Mouse (Mus musculus) 3T3-L1 (cell line): ENCODE results near the gene Gm5114.
"Not testable (repeated sequence)": the region's sequence is repeated elsewhere in the genome, so short reads cannot be mapped to it uniquely, and the experiment has no call there.

Experiments
- DNase-seq: peaks from one replicate; pipeline ENCODE4 v3.0.0-alpha.2; 2015; ENCODE audit warnings: low read depth, low spot score

The Gm5114 gene

DNA sequence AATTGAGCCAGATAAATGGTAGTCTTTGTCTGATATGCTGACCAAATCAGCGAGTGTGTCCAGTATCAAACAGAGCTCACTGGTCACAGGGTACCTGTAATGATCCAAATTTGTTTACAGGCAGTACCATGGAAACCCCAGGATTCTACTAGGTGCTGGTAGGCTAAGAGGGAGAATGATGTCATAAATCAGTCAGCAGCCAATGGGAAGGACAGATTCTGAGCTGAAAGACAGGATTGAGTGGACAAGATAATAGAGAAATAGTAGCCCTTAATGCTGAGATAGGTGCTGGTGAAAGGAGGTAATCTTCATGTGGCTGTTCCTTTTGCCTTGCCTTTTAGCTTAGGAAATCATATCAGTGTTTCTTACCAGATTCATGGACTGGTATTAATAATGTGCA, at the start of gene Gm5114:
TSS of gene Gm5114 (minus strand) at position 101 of the 400 bp plus-strand sequence.
- DNase-seq = not testable (repeated sequence)

DNA sequence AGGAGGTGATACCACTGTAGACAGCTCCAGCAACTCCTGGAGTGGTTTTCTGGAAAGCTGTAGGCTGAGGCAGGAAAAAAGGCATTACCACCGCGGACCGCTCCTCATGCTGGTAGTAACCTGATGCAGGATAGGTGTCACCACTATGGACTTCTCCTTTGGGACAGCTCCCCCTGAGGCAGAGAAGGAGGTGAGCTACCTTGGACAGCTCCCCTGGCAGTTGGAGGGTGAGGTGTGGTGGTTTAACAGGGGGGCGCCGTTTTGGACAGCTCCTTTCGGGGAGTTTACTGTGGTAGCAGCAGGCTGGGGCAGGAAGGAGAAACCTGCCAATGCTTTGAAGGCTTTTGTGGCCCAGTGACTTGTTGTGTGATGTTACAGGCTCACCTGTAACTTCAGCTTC, 42.8 kb upstream of the Gm5114 start:
- peak; percentile 28 for DNase-seq

DNA sequence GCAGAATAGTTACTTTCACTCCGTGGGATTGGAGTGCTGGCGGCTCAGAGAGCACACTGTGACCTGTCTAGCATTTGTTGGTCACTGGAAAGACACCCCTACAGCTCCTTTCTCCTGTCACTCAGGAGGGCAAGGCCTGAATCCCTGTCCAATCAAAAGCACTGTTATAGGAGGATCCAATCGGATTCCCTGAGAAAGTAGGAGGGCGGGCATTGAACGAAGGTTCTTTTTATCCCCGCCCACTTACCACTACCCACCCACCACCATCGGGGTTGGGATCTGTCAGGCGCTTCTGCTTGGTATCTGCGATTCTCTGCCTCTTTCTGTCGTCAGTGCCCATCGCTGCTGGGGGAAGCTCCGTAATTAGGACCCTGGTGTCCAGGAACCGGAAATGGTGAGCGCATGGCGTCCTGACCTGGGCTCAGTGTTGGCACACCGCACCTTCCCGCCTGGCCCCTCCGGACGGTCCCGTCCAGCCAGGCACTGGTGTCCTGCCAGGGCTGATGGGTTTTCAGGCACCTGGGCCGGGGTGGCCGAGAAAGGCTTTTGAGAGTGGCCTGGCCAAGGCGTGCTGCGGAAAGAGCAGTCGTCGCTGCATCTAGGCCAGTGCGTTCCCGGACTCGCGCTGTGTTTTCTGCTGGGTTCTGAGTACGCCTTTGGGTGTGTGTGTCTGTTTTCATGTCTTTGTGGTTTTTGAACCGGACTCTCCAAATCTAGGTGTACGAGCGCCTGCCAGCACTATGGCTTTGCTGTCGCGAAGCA, 36.5 kb upstream of the Gm5114 start:
- DNase-seq = peak; percentile 94

DNA sequence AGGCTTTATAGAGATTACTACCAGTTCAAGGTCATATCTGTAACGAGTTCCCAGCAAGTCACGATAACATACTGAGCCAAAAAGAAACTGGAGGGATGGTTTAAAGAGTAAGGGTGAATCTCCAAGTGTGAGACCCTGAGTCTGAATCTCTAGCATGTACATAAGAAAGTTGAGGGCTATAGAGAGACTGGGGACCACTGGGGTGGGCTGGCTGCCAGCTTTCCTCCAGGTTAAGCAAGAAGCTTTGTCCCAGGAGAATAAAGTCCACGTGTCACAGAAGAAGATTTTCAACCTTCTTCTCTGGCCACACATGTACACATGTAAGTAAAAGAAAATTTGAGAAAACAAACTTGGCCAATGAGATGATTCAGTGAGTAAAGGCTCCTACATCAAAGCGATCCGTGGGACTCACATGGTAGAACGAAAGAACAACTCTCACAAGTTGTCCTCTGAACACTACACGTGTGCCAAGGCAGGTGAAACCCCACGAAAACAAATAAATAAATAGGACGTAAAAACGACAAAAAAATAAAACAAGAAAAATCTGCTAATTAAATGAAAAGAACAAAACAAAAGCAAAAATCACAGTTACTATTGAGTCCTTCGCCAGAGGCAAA, 35.8 kb upstream of the Gm5114 start:
- no peak for DNase-seq

DNA sequence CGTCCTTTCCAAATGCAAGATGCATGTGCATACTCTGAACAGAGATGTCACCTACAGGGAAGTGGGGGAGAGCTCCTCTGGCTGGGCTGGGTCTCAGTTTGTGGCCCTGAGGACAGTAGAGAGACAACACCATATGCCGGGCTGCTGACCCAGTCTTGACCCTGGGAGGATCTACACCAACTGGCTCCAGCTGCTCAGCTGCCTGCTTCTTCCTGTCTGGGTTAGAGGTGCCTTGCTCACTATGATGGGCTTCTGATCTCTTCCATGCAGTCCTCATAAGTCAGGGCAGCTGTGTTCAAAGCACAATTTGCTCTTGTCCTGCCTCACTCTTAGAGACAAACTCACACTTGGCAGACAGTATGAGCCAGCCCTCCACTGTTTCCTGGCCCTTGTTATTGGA, 28.3 kb upstream of the Gm5114 start:
- DNase-seq = no peak

DNA sequence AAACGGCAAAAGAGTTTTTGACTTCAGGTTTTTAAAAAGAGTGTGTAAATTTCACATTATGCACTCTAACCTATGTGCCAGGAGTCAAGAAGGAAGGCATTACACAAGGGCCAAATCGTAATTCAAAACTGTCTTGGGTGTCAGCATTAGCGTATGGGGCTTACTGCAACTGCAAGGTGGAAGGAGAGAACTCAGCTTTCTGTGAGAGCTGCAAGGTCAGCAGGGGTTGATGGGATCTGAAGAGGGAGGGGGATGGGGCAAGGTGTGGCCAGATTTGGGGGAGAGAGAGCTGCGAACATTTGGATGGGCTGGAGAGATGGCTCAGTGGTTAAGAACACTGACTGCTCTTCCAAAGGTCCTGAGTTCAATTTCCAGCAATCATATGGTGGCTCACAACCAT, 27.4 kb upstream of the Gm5114 start:
- no peak for DNase-seq
